Mouse (Mus musculus): ENCODE results near the gene 4933414I15Rik. TPM values are rescaled to one million over a fixed set of nuclear protein-coding genes. Genes with fewer than 3 reads are reported as not detected.
A peak's percentile ranks its signal among the peaks of the same experiment; 100 is the strongest.

Gene 4933414I15Rik
- not detected for total RNA-seq (2021)
- long read RNA-seq, experiment 1: 0 reads
- long read RNA-seq, experiment 2: 0 reads

- no peak for DNase-seq
These were observed at the start of gene 4933414I15Rik for GRCm38 (mm10) chr11:50943506-50943905. Gene 4933414I15Rik (minus strand): TSS chr11:50943765.

DNA sequence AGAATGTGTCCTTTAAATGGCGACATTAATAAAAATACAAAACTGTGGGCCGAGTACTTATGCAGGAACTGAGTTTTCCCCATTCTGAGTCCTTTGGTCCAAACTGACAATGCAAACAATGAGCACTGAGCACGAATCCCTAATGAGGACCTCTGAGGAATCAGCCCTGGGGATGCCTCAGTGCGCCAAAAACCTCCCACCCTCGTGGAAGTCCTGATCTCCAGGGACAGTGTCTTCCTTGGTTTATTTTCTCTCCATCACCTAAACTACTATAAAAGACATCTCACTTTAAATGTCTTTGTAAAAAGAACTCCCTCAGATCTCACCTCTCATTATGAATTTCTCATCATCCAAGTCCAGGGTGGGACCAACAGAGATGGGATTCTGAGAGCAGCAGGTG lies 38.1 kb upstream of the 4933414I15Rik start, which contains the start of gene Olfr1377:
Olfr1377 (plus strand) TSS at position 301 of the 400 bp plus-strand sequence.
- DNase-seq: no peak

DNA sequence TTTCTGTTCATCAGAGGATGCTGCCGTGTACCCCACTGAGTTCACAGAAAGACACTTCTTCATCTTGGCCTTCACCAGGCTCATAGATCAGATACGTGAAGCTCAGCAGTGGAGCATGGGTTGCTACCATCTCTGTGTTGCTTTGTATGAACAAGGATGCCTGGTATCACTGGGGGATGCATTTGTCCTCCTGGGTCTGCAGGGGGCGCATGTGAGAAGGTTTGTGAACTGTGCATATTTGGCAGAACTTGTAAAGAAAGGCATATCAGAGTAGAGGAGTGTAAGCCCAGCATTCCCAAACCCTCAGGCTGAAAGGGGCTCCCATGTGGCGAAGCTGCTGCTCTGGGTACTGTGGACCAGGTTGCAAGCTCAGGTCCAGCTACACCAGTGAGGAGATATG lies 33.7 kb upstream of the 4933414I15Rik start:
- DNase-seq: no peak

DNA sequence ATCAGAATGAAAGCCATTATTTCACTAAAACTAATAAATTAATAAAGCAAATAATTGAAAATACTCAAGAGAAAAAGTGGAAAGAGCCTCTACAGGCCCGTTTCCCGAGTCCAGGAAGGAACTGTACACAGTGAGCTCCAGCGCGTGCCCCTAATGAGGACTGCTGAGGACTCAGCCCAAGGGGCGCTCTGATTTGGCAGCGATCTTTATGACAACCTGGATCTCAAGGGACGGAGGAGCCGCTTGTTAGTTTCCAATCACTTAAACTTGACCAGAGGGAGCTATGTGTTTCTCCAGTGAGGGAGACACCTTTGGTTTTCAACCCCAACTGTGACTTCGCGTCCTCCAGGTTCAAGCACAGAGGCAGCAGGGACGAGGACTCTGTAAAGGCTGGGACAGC lies 22.7 kb upstream of the 4933414I15Rik start, which contains the start of gene Olfr1378:
Olfr1378 (plus strand) TSS at position 301 of the 400 bp plus-strand sequence.
- DNase-seq: no peak

- DNase-seq: peak; percentile 2 to 63
These were observed 21.3 kb upstream of the 4933414I15Rik start for GRCm38 (mm10) chr11:50964886-50965285.

DNA sequence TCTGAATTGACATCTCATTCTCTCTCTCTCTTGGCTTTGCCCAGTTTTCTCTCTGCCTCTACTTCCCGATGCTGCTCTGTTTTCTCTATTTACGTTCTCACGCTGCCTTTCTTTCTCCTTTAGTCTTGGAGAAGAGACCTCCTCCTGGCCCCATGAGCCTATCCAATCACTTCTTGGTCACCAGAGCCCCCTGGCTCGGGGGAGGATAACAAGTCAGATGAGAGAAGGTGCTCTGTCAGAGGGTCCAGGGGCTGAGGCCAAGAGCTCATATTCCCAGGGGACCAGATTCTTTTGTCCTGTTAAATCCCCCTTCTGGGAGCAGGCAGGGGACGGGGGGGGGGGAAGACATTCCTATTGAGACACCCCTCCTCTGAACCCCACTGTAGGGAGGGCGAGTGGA lies 10.1 kb upstream of the 4933414I15Rik start, which contains the start of gene Prop1:
Prop1 (minus strand) TSS at position 101 of the 400 bp plus-strand sequence.
- DNase-seq: no peak

GRCm38 (mm10) chr11:50952290-50952689 lies 8.7 kb upstream of the 4933414I15Rik start:
- no peak for DNase-seq

- no peak for DNase-seq
These were observed 1.2 kb downstream of the 4933414I15Rik start for GRCm38 (mm10) chr11:50942386-50942785.

DNA sequence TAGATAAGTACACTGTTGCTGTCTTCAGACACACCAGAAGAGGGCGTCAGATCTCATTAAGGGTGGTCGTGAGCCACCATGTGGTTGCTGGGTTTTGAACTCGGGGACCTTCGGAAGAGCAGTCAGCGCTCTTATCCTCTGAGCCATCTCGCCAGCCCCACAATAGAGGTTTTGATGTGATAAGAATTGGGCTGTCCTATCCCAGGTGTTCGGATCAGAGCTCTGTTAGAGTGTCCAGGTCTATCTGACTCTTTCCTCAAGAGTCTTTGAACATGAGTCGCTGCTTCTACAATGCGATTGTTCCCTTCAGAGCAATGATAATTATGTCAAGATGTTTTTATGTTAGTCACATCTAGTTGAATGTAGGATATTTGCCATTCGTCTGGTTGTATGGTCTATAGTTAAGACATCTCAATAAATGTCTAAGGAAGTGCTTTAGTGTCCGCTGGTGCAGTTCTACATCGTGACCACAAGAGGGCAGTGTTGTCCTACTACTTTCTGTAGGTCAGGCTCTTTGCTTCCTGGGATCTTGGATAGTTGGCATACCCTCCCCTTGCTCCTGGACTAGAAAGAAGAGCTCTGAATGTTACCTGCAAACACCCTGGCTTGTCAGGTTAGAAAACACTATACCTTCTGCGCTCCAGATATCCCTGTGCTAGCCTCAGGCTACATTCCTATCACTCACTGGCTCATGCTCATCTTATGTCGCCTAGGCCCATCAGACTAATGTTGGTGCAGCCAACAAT lies 3.8 kb downstream of the 4933414I15Rik start:
- DNase-seq: peak in 1 of 2 experiments; percentile 36

GRCm38 (mm10) chr11:50938435-50938834 lies 5.1 kb downstream of the 4933414I15Rik start:
- DNase-seq: no peak

DNA sequence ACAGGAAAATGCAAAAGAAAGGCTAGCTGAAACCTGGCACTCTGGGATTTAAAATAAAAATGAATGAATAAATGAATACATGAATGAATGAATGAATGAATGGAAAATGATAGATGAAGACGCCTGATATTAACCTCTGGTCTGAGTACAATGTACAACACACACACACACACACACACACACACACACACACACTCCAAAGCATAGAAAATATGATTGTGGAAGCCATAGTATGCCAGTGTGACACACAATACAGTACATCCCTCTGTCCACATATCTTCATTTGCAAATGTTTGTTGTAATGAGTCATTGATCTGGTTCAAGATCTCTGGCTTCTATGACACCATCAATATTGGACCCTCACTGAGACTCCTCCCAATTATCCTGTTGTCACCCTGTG lies 11.5 kb downstream of the 4933414I15Rik start:
- DNase-seq: no peak

- DNase-seq: peak; percentile 89 to 91
These were observed 12.1 kb downstream of the 4933414I15Rik start, which contains the start of gene Zfp354b for GRCm38 (mm10) chr11:50931451-50931866. Gene Zfp354b (minus strand): TSS chr11:50931633.

GRCm38 (mm10) chr11:50931021-50931420 lies 12.5 kb downstream of the 4933414I15Rik start:
- DNase-seq: no peak

- DNase-seq: peak in 1 of 2 experiments; percentile 11
These were observed 13.0 kb downstream of the 4933414I15Rik start for GRCm38 (mm10) chr11:50930469-50931014.

DNA sequence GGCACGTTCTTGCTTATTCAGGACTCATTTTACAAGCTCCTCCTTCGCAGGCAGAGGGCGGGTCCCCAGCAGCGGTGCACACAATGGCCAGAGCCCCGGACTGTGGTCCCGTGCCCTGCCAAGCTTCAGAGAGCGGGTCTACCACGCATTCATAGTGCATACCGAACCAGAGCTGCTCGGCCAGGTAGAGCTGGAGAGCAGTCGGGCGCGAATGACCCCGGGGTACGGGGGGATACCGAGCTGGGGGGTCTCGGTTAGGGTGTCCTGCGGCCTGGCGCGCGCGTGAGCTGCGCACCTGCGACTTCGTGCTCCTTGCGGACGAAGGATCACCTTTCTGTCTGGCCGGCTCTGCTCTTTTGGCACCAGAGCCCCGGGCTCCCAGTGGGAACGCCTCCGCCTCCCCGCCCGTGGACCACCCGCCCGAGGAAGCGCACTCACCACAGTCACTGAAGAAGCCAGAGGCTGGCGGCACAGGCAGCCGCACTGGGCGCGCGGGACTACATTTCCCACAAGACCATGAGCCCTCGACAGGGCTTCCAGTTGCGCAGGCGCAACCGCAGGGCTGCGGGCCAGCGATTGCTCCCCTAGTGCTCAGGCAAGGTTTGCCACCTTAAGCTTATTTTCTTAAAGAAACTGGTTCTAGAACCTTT lies 27.8 kb downstream of the 4933414I15Rik start, which contains the start of gene Zfp2:
Zfp2 (minus strand) TSS at position 495 of the 650 bp plus-strand sequence.
- DNase-seq: peak; percentile 91 to 94

GRCm38 (mm10) chr11:50914461-50914860 lies 29.1 kb downstream of the 4933414I15Rik start:
- no peak for DNase-seq

DNA sequence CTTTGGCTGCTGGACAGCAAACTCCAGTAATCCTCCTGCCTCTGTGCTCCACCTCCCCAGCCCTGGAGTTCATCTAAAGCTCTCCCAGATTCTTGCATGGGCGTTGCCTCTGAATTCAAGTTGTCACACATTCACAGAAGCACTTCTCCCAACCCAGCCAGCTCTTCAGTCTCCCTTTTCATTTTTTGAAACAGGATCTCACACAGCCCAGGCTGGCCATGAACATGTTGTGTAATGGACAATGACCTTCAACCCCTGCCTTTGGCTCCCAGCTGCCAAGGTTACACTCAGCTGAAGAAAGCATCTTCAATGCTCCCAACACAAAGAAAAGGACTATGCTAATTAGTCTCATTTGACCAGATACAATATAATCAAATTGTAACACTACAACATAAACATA lies 30.3 kb downstream of the 4933414I15Rik start:
- no peak for DNase-seq

DNA sequence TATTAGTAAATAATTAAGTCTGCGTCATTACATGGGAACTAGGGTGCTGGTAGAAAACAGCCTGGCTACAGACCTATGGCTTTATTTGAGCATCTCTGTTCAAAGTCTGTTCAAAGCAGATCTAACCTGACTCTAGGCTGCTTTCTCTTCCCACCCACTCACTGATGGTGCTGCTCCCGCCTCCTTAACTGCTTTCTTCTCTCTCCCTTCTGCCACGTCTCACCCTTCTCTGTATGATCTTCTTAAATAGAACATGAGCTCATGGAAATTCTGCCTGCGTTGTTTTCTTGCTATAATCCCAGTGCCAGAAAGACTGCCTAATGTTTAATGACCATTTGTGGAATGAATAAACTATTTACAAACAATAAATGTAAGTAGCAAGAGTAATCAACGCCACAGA lies 35.4 kb downstream of the 4933414I15Rik start:
- DNase-seq: no peak

GRCm38 (mm10) chr11:50897359-50897758 lies 46.2 kb downstream of the 4933414I15Rik start:
- no peak for DNase-seq

- no peak for DNase-seq
These were observed 51.1 kb downstream of the 4933414I15Rik start for GRCm38 (mm10) chr11:50892441-50892840.

Data from heart, adult 18-20 months (tissue).